Mouse (Mus musculus) embryonic facial prominence, embryonic 11.5 days (tissue): ENCODE results near the gene Mrps35. TPM values are rescaled to one million over a fixed set of nuclear protein-coding genes. Genes with fewer than 3 reads are reported as not detected.
A peak's percentile ranks its signal among the peaks of the same experiment; 100 is the strongest.

Source experiments
- ATAC-seq: fragments of 200-750 bp; cut with Nextera tagmentation; replicated peaks from 2 replicates; pipeline ENCODE4 v1.8.0; 2017; ENCODE audit warnings: low read depth; ENCODE audit not compliant: insufficient number of reproducible peaks, low FRiP score, low TSS enrichment
- DNase-seq: peaks from one replicate; pipeline ENCODE4 v3.0.0-alpha.2; 2015; ENCODE audit warnings: low spot score
- H3K27ac ChIP-seq: fragments of 300-500 bp; sonication (generic); replicated peaks from 2 replicates; pipeline ENCODE4 v1.5.1; 2014; ENCODE audit warnings: mild to moderate bottlenecking, low read depth, low read length, control low read depth
- H3K27me3 ChIP-seq: fragments of 300-500 bp; sonication (generic); 2 replicates; pipeline ENCODE4 v1.6.1; 2014; ENCODE audit warnings: mild to moderate bottlenecking, low read length, moderate library complexity, mixed read lengths; ENCODE audit not compliant: control insufficient read depth, insufficient read depth
- H3K36me3 ChIP-seq: fragments of 300-500 bp; sonication (generic); replicated peaks from 2 replicates; pipeline ENCODE4 v1.6.1; 2014; ENCODE audit warnings: low read depth, mild to moderate bottlenecking, low read length, moderate library complexity, mixed read lengths; ENCODE audit not compliant: control insufficient read depth, insufficient read depth
- H3K4me1 ChIP-seq: fragments of 300-500 bp; sonication (generic); 2 replicates; pipeline ENCODE4 v1.6.1; 2014; ENCODE audit warnings: low read length, mixed read lengths; ENCODE audit not compliant: control insufficient read depth, insufficient read depth
- H3K4me2 ChIP-seq: fragments of 300-500 bp; sonication (generic); 2 replicates; pipeline ENCODE4 v1.6.1; 2014; ENCODE audit warnings: low read depth, mild to moderate bottlenecking, control low read depth, low read length, moderate library complexity
- H3K4me3 ChIP-seq: fragments of 300-500 bp; sonication (generic); 2 replicates; pipeline ENCODE4 v1.5.1; 2014; ENCODE audit warnings: low read depth, low read length, control low read depth
- H3K9ac ChIP-seq: fragments of 300-500 bp; sonication (generic); replicated peaks from 2 replicates; pipeline ENCODE4 v1.6.1; 2014; ENCODE audit warnings: mild to moderate bottlenecking, control low read depth, low read length
- H3K9me3 ChIP-seq: fragments of 300-500 bp; sonication (generic); replicated peaks from 2 replicates; pipeline ENCODE4 v1.6.1; 2016; ENCODE audit warnings: mild to moderate bottlenecking, low read length, inconsistent platforms, mixed read lengths; ENCODE audit not compliant: control insufficient read depth
- WGBS: fragments of 180-500 bp; shearing (Covaris S2); extraction: QIAGEN DNeasy Blood & Tissue Kit; methylation state at CpG from one replicate; pipeline ENCODE4 v1.1.7; 2014; 5-methylcytosine and 5-hydroxymethylcytosine counted together
- polyA plus RNA-seq: library from polyadenylated mRNA; unstranded; fragments of >200 nt; fragmentation: Nextera tagmentation; extraction: Ambion mirVana; gene quantifications from 2 replicates; pipeline ENCODE4 v1.2.1, GENCODE M21; 2014

Mrps35 gene
- polyA plus RNA-seq, 1 experiment from 2014 or later: 100 TPM

DNA sequence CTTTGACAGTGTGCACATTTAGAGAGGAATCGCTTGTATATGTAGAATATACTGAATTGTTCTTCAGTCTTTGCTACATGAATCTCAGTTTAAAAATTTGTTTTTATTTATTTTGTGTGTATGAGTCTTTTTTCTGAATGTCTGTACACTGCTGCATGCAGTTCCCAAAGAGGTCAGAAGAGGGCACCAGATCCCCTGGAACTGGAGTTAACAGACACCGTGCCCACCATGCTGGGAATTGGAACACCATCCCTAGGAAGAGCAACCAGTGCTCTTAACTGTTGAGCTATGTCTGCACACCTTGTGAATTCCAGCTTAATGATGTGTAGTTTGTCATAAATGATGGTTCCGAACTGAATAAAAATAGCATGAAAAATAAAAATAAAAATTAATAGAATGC lies 34.4 kb upstream of the Mrps35 start:
- Histone ChIP-seq H3K36me3 (no peaks in the 10 kb centered on the region), H3K27me3 (no peaks in the 10 kb centered on the region), H3K9me3 (no peaks in the 10 kb centered on the region), H3K4me3 (no peak overlapping the region), H3K4me2 (no peak overlapping the region), H3K27ac (no peak overlapping the region), H3K9ac (no peak overlapping the region), H3K4me1 (no peaks in the 10 kb centered on the region)
- DNase-seq (peak; percentile 56), ATAC-seq (no peak)
- WGBS: 47% methylated on average over 3 of the region's 3 CpGs

DNA sequence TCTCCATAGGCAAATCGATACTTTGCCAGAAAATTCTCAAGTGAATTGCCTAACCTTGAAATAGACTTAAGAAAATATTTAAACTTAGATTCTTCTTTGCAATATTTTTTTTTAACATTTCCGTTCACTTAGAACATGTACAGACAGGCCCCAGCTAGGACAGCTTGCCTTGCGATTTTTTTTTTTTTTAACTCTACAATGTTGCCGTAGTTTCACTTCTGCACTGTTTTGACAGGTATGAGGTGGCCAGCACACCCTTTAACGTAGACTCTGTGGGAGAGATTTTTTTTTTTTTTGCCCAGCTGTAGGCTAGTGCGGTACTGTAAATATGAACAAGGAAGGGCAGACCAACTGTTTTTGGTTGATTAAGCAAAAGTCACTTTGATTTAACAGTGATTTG lies 32.2 kb upstream of the Mrps35 start:
- no peak overlapping the region for H3K9ac ChIP-seq
- no peak overlapping the region for H3K27ac ChIP-seq
- H3K36me3 ChIP-seq: no peaks in the 10 kb centered on the region
- no peak overlapping the region for H3K4me3 ChIP-seq
- DNase-seq (no peak), ATAC-seq (no peak)
- WGBS: 88% methylated on average over 6 of the region's 6 CpGs
- no peaks in the 10 kb centered on the region for H3K9me3 ChIP-seq
- H3K4me1 ChIP-seq: no peaks in the 10 kb centered on the region
- H3K4me2 ChIP-seq: no peak overlapping the region
- no peaks in the 10 kb centered on the region for H3K27me3 ChIP-seq

DNA sequence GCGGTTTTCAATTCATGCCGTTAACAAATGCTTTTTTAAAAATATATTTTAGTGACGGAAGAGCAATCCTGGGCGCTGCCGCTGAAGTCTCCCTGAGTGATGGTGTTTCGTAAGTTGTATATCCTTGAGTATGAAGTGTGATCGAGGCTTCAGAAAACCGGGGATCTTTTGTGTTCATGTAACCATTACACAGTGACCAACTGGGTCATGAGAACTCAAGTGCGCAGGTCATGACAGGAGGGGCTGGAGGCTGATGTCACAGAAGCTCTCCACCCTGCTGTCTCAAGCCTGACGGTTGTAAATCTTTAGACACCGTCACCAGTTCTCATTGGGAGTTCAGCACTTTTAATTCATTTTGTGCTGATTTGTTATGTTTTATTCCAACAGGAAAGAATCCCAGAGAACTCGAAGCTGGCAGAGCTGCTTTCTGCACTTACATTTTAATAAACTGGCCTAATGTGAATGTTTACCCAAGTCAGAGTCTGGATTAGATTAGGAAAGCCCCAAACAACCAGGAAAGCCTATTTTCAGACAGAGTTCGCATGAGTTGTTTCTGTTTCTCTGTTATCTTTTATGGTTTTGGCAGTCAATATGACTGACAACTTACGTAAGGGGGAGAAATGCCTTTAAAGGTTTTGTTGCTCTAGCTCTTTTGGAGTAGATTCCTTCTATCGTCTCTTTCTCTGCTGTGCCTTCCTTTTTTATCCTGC lies 31.6 kb upstream of the Mrps35 start:
- Histone ChIP-seq H3K9me3 (no peaks in the 10 kb centered on the region), H3K27ac (no peak overlapping the region), H3K36me3 (no peaks in the 10 kb centered on the region), H3K9ac (no peak overlapping the region), H3K27me3 (no peaks in the 10 kb centered on the region), H3K4me2 (no peak overlapping the region), H3K4me1 (no peaks in the 10 kb centered on the region), H3K4me3 (no peak overlapping the region)
- DNase-seq: no peak
- no peak for ATAC-seq
- 86% methylated on average over 15 of the region's 15 CpGs for WGBS

DNA sequence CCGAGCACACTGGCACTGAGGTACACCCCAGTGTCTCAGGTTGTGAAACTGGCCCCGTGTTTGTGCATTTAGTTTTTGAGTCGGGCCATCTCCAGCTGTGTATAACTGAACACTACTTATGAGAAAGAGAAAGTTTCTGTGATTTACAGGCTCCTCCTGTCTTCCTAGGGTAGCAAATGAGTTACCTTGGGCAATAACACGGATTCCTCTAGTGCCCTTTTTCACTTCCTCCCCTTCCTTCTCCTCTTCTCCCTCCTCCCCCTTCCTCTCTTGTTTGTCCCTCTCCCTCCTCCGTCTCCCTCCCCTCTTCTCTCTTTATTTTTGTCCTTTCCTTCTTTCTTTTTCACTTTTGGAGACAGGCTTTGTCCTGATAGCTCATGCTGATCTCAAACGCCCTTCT lies 31.0 kb upstream of the Mrps35 start:
- Histone ChIP-seq H3K4me3 (no peak overlapping the region), H3K4me1 (no peaks in the 10 kb centered on the region), H3K36me3 (no peaks in the 10 kb centered on the region), H3K27me3 (no peaks in the 10 kb centered on the region), H3K9ac (no peak overlapping the region), H3K4me2 (no peak overlapping the region), H3K9me3 (no peaks in the 10 kb centered on the region), H3K27ac (no peak overlapping the region)
- WGBS: 64% methylated on average over 6 of the region's 6 CpGs
- ATAC-seq (no peak), DNase-seq (no peak)

DNA sequence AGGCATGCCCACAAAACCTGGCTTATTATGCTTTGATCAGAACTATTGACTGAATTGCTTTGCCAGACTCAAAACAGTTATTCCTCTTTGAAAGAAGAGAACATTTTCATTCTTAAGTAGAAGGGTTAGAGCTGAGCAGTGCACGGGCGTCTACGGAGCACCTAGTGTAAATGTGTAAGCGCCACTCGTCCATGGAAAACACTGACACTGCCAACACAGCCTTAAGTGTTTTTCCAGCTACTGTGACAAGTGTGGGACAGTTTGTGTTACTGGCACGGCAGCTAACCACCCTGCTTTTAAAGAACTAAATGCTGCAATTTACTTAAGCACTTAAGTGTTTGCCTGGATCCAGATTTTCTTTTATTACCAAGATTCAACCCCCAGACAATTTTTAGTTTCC lies 30.6 kb upstream of the Mrps35 start:
- no peaks in the 10 kb centered on the region for H3K4me1 ChIP-seq
- no peak overlapping the region for H3K4me2 ChIP-seq

DNA sequence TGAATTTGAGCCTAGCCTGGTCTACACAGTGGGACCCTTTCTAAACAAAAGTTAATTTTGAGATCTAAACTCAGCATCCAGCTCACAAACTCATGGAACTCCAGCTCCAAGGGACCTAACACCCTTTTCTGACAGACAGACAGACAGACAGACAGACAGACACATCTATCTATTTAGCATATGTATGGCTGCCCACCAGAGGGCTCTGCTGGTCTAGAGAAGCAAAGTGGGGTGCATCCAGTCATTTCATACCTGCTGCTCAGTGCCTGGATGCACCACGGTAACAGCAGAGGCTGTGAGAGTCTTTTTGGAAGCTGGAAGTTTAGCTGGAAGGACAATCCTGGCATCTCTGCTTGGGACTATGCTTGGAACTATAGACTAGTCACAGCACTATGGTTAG lies 29.0 kb upstream of the Mrps35 start:
- DNase-seq: no peak
- Histone ChIP-seq H3K9ac (no peak overlapping the region), H3K4me1 (no peaks in the 10 kb centered on the region), H3K4me3 (no peak overlapping the region), H3K9me3 (no peaks in the 10 kb centered on the region), H3K27me3 (no peaks in the 10 kb centered on the region), H3K4me2 (no peak overlapping the region), H3K27ac (no peak overlapping the region), H3K36me3 (no peaks in the 10 kb centered on the region)
- ATAC-seq: no peak
- WGBS: 90% methylated on average over 1 of the region's 1 CpGs

More for the DNA sequence above, 30.6 kb upstream of the Mrps35 start:
- no peak overlapping the region for H3K4me3 ChIP-seq
- H3K27ac ChIP-seq: no peak overlapping the region
- ATAC-seq (no peak), DNase-seq (no peak)
- H3K9me3 ChIP-seq: no peaks in the 10 kb centered on the region
- no peaks in the 10 kb centered on the region for H3K36me3 ChIP-seq
- no peaks in the 10 kb centered on the region for H3K27me3 ChIP-seq
- H3K9ac ChIP-seq: no peak overlapping the region
- 70% methylated on average over 6 of the region's 6 CpGs for WGBS

DNA sequence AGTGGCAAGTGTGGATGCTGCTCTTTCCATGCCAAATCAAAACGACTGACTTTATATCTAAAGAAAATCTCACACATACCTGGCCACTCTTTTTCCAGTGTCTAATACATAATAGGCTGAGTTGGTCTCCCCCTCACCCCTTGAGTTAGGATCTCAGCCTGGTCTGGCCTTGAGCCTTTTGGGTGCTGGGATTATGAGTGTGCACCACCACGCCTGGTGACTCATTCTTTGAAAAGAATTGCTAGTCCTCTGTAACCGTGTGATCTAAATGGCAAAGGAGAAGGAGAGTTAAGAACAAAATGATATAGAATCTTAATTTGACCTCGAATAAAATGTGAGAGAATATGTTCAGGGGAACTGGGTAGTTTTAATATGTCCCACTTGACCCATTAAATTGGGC lies 24.7 kb upstream of the Mrps35 start:
- Histone ChIP-seq H3K9ac (no peak overlapping the region), H3K27ac (no peak overlapping the region), H3K4me3 (no peak overlapping the region), H3K36me3 (no peaks in the 10 kb centered on the region), H3K9me3 (no peaks in the 10 kb centered on the region), H3K27me3 (no peaks in the 10 kb centered on the region), H3K4me1 (no peaks in the 10 kb centered on the region), H3K4me2 (no peak overlapping the region)
- WGBS: 86% methylated on average over 4 of the region's 4 CpGs
- ATAC-seq: no peak
- no peak for DNase-seq

DNA sequence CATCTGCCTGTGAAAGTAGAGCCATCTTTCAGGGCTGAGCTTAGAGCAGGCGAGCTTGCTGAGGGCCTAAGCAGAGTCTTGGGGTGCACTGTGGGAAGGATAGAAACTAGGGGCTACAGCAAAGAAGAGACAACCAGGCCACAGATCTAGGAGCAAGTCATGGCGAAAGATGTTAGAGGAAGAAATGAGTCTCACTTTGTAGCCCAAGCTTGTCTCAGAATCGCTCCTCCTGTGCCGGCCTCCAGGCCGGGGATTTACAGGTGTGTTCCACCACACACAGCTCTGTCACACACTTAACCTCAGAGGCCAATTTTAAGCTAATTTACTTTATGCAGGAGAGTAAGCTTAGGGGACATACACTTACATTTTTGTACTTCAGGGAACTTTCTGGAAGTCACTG lies 24.2 kb upstream of the Mrps35 start:
- H3K4me3 ChIP-seq: no peak overlapping the region
- H3K36me3 ChIP-seq: no peaks in the 10 kb centered on the region
- H3K27ac ChIP-seq: no peak overlapping the region
- no peaks in the 10 kb centered on the region for H3K4me1 ChIP-seq
- no peaks in the 10 kb centered on the region for H3K27me3 ChIP-seq
- no peak overlapping the region for H3K4me2 ChIP-seq
- no peak overlapping the region for H3K9ac ChIP-seq
- DNase-seq: no peak
- WGBS: 85% methylated on average over 5 of the region's 5 CpGs
- no peak for ATAC-seq
- H3K9me3 ChIP-seq: no peaks in the 10 kb centered on the region
